Mouse (Mus musculus) kidney, adult 2 months (tissue): ENCODE results near the gene Krtap29-1.

ENCODE experiments used
- CTCF ChIP-seq: fragments of 200-500 bp; conservative IDR thresholded peaks from 2 replicates; pipeline ENCODE4 v1.5.1; 2011; ENCODE audit warnings: low read depth, mild to moderate bottlenecking, control low read depth, low read length, moderate library complexity, mixed read lengths; ENCODE audit not compliant: insufficient read depth, insufficient read length
- POLR2A ChIP-seq: fragments of 200-500 bp; IDR thresholded peaks from one replicate; pipeline ENCODE4 v1.6.1; 2011; ENCODE audit warnings: low read depth, low read length, control low read depth

GRCm38 (mm10) chr11:99964213-99964612 lies 14.6 kb downstream of the Krtap29-1 start:
- TF ChIP-seq POLR2A, result no peak
- TF ChIP-seq CTCF, result 0 out of 2 replicates have a peak, but pooled peaks have one; percentile 0
